Mouse (Mus musculus) megakaryocyte, embryonic 14.5 days (primary cell): ENCODE measurements around the gene 2610528J11Rik.

Source experiments
- FLI1 ChIP-seq: IDR thresholded peaks from 2 replicates; pipeline ENCODE4 v1.6.1; 2012; ENCODE audit warnings: low read length, inconsistent platforms, mixed read lengths
- GATA1 ChIP-seq: IDR thresholded peaks from 3 replicates; pipeline ENCODE4 v1.6.1; 2012; ENCODE audit warnings: mixed read lengths, low read length, inconsistent platforms, borderline replicate concordance

- TF ChIP-seq GATA1 = no peak
- no peak for TF ChIP-seq FLI1
Measured at GRCm38 (mm10) chr4:118566161-118566676, 39.4 kb downstream of the 2610528J11Rik start.
